Mouse (Mus musculus): ENCODE results near the gene Armh3.

DNA sequence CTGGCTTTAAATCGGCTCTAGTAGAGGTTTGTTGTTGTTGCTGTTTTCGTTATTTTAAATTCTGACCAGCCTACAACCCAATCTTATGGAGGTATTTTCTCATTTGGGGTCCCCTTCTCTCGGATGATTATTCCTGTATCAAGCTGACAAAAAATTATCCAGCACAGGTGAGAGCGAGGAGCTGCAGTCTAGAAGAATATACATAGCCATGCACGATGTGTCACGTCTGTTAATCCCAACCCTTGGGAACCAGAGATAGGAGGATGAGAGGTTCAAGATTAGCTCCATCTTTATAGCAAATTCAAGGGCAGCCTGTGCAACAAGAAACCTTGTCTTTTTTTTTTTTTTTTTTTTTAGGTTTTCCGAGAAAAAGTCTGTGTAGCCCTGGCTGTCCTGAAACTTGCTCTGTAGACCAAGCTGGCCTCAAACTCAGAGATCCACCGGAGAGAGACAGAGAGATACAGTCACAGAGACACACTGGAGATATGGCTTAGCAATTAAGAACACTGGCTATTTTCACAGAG, 468 bp upstream of the Armh3 start:
- TF ChIP-seq CTCF (conservative IDR thresholded peaks at IDR 0.05; ENCODE audit: low read length), result no peak
- TF ChIP-seq NANOG (IDR thresholded peaks at IDR 0.05; ENCODE audit: borderline replicate concordance, low read length), result no peak
- no peak for TF ChIP-seq POU5F1 (IDR thresholded peaks at IDR 0.05; ENCODE audit: borderline replicate concordance, low read length)
